Mouse (Mus musculus): ENCODE results near the gene Zfp568.

DNA sequence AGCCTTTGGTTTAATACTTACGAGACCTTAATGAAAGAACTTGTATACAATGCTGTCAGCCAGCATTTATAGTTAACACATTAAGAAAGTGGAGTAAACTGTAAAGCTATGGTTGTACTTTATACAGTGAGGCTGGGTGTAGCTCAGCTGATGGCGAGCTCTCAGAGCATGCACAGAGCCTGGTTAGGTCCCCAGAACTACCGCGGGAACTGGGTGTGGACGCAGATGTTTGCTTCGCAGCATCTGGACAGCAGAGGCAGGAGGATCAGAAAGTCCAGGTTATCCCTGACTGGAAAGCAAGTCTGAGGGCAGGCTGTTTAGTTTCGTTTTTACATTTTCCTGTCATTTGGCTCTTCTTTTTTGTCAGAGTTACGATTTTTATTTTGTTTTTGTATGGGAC lies 8.9 kb downstream of the Zfp568 start:
- TF ChIP-seq POLR2A (IDR thresholded peaks at IDR 0.05; ENCODE audit: borderline replicate concordance, insufficient read depth, low read length), result no peak
- TF ChIP-seq CTCF (IDR thresholded peaks at IDR 0.05; ENCODE audit: borderline replicate concordance, insufficient read depth, low read depth, low read length), result no peak

Measured in cerebellum, adult 2 months (tissue).